Mouse (Mus musculus): ENCODE data around the gene Bcl11b.
A peak's percentile ranks its signal among the peaks of the same experiment; 100 is the strongest.

Gene Bcl11b

DNA sequence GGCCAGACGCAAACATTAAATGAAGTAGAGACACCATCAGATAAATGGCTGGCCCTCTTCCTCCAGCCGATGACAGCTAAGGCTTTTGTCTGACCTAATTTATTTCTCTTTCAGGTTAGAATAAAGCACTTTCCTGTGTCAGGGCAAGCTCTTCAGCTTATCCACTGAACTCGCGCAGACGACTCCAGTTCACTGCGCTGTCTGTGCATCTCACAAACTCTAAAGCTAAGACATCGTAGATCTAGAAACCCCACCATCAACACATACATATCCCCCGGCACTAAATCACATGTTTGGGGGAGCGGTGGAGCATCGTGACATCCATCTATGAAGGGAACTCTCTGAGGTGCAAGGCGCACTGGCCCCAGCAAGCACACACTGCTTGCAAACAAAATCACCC lies 5.5 kb downstream of the Bcl11b start:
- DNase-seq, result peak; percentile 36 to 38

DNA sequence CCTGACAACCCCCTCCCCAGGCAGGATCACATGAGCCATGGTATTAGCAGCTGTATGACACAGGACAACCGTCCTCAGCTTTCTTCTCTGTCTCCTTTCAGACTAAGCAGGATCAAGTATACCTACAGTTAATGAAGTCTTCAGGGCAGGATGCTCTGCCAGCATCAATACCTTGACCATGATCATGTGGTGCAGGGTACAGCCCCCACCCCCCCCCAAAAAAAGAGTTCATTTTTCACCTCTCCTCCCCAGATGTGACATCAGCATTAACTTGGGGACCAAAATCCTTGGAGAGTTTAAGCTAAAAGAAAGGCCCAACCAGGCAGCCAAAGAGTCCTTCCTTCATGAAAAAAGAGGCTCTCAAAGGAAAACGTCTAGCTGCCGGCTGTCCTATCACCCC lies 6.2 kb downstream of the Bcl11b start:
- no peak for DNase-seq

GRCm38 (mm10) chr12:107996773-107997172 lies 6.6 kb downstream of the Bcl11b start:
- peak; percentile 16 to 33 for DNase-seq

DNA sequence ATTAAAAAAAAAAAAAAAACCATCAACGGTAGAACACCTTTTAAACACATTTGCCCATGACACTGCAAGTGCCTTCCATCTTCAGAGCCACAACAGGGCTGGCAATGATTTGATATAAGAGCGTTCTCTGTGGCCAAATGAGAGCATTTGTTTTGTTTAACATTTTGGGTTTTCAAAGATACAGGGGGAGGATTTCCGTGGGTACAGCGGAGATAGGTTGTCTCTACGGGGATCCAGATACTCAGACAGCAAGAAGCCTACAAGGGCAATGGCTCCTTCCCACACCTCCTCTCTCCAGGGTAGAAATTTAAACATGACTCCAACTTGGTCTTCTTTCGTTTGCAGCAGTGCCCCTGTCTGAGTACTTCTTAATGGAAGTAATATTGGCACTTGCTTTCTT lies 7.2 kb downstream of the Bcl11b start:
- DNase-seq, result peak in 1 of 2 experiments; percentile 18

DNA sequence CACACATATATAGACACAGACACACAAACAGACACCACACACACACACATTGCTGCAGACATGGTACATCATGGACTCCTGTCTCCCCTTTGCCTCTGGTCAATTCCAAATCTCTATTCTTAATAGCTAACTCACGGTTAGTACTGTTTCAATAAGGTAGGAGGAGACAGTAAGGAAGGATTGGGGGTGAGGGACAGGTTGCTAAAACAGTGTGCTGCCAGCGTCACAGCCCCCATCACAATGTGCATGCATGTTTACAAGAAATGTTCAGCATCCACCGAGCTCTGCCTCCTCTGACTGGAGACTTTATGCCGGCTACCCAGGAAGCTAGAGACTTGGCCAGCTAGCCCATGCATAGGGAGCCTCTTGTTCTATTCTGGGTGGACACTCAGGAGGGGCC lies 9.0 kb downstream of the Bcl11b start:
- peak in 1 of 2 experiments; percentile 12 for DNase-seq

GRCm38 (mm10) chr12:107993029-107993428 lies 10.4 kb downstream of the Bcl11b start:
- DNase-seq, result peak; percentile 78 to 81

DNA sequence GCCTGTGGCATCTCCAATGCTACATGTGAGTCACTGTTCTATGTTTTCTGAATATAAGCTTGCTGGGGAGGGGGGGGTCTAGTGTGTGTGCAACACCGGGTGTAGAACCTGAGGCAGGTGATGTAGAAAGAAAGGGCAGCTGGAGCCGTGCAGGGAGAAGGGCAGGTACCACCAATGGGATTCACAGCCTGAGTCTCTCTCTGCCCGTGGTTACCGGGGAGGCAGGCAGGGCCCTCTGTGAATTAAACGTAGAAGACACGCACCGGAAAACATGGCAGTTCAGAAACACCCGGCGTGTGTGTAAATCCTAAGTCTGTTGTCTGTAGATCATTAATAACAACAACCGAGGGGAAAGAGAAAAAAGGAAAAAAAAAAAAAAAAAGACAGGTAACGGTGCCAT lies 12.2 kb downstream of the Bcl11b start:
- DNase-seq, result peak in 1 of 2 experiments; percentile 6

- DNase-seq, result no peak
Observed at GRCm38 (mm10) chr12:107983211-107983610, 20.2 kb downstream of the Bcl11b start.

GRCm38 (mm10) chr12:107982306-107982705 lies 21.1 kb downstream of the Bcl11b start:
- no peak for DNase-seq

- no peak for DNase-seq
Observed at GRCm38 (mm10) chr12:107981231-107981630, 22.2 kb downstream of the Bcl11b start.

DNA sequence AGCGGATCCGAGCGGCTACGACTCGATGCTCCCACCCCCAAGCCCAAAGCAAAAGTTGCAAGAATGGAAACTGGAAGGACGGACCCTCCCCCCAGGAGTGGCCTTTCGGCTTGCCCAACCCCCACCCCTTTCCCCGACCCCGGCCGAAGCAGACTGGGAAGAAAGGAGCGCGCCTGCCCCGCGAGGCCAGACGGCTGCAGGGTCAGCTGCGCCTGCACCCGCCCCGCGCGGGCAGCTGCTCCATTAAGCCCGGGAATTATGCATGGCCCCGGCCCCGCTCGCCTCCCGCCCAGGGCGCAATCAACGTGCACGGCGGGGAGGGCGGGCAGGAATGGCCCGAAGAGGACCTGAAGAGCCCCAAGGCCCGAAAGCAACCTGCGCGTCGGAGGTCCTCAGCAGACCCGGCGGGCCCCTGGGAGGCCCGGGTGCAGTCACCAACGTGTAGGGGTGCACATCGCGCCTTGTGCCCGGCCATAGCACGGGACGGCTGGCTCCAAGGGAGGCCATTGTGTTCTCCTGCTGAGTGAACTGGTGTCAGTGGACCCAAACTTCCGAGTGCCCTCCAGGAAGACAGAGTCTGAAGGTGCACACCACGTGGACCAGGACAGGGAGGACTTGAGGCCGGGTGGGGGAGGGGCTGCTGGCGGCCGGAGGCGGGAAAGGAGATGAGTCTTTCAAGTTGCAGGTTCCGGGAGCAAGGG lies 23.0 kb downstream of the Bcl11b start:
- DNase-seq, result peak in 1 of 2 experiments; percentile 43

GRCm38 (mm10) chr12:107979710-107980260 lies 23.6 kb downstream of the Bcl11b start:
- peak in 1 of 2 experiments; percentile 50 for DNase-seq

GRCm38 (mm10) chr12:107978736-107979255 lies 24.6 kb downstream of the Bcl11b start:
- DNase-seq, result no peak

DNA sequence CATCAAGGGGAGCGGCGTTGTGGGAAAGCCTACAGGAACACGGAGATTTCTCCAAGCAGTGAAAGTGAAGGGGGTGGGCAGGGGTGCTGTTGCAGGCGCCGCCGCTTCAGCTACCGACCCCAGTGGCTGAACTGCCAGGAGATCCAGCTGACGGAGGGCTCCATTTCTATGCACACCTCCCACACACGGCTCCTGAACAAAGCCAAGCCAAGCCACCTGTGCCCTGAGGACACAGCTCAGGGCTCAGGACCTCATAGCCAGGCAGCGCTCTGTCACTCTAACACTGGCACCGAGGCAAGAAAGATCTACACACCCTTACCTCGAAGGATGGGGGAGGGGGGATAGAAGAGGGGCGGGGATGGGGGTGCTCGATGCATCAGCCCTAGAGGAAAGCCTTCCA lies 25.3 kb downstream of the Bcl11b start:
- peak in 1 of 2 experiments; percentile 60 for DNase-seq

- DNase-seq, result peak in 1 of 2 experiments; percentile 49
Observed at GRCm38 (mm10) chr12:107977534-107977933, 25.9 kb downstream of the Bcl11b start.

- DNase-seq, result no peak
Observed at GRCm38 (mm10) chr12:107977086-107977485, 26.3 kb downstream of the Bcl11b start.

GRCm38 (mm10) chr12:107976571-107977001 lies 26.8 kb downstream of the Bcl11b start:
- DNase-seq, result no peak

GRCm38 (mm10) chr12:107975897-107976570 lies 27.4 kb downstream of the Bcl11b start:
- no peak for DNase-seq

DNA sequence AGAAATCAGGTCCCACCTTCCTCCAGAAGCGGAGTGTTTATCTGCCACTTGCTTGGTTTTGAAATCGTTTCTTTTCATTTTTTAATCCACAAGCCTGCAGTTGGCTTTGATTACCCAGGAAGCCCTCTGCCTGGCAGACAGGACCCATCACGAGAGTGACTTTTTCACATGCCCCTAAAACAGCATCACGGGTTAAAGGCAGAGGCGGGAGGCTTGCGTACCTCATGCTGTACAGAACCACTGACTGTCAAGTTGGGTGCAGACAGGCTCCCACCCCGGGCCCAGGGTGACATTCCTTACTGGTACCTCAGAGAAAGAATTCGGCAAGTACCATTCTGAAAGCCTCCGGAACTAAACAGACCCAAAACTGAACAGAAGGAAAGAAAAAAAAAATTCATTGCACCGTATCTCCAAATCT lies 27.9 kb downstream of the Bcl11b start:
- peak in 1 of 2 experiments; percentile 29 for DNase-seq

DNA sequence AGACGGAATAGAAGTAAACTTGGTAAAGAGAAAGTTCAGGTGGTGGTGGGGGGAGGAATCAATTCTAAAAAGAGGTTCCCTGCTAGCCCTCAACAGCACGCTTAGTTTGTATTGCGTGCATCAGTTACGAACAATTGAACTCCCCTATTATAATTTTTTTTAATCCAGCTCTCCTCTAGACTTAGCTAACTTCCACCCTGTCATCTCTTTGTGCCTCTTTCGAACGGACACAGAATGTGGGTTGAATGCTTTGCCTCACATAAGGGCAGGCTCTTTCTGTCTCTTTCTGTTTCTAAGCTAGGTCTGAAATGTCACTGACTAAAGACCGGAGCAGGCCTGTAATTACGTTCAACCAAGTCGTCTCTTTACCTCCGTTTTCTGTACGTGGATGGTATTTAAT lies 28.9 kb downstream of the Bcl11b start:
- no peak for DNase-seq

DNA sequence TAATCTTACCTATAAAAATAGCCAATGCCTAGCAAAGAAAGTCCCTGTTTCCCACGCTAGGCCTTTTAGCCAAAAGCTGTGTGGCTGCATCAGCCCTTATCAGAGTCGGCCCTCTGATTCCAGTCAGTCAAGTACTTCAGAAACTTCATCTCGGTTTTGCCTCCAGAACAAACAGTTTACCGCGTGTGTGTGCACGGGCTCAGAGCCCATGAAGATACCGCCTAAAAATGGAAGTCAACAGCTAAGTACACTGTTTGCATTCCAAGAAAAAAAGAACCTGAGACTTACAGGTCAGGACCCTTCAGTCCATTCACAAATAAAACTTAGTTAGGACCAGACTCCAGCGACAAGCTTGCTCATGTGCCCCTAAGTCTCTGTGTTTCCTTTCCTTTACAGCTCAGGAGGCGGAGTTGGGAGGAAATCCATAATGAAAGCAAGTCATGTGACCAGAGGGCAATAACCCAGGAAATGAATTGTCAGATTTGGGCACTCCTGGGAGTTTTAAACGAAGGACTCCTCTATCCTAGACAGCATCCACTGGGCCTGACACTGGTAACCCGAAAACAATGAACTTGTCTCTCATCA lies 29.8 kb downstream of the Bcl11b start:
- DNase-seq, result no peak

DNA sequence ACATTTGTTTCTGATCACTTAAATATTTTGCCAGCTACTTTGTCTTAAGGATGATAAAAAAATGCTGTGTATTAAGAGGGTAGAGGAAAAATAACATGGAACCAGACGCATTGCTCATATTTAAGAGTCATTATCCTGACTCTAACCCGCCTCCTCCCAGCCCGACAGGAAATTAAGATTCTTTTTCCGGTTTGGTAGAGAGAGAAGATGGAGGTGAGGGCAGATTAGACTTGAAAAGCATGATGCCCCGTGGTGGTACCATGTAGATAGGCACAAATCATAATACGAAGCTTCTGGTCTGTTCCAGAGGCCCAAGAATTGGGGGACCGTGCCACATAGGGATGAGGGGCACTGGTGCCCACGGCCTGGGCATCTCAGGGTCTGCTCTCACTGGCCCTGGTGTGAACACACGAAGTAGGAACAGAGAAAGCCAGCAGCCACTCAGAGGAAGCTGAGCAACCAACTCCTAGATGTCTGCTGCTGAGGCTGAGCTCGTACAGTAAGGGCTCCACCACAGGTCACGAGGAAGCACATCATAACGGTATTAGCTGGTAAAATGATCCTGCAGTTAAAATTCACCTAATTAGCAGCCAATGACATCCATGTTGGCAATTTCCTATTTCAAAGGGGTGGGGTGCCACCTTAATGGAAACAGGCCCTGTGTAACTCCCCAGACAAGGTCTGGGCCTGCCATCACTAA lies 32.2 kb downstream of the Bcl11b start:
- no peak for DNase-seq

GRCm38 (mm10) chr12:107970637-107971036 lies 32.8 kb downstream of the Bcl11b start:
- DNase-seq, result no peak
